Mouse (Mus musculus): ENCODE measurements around the gene Traip.

The Traip gene

DNA sequence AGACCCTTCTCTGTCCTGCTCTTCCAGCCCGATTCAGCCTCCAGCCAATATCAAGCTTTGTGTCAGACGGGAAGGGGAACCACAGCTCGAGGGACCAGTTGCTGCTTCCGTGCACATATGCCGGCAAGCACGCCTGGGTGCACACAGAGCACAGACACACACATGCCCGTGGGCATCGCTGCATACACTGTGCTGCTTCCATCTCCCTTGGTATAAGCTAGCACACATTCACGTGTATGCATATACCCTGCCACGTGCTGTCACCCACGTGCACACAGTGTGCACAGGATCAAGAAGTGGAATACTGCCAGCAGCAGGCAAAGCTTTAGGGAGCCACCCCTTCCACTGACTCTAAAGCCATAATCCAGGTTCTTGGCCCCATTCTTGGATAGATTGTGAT is 15.8 kb upstream of the Traip start:
- no peak for DNase-seq (ENCODE audit: extremely low spot score)

DNA sequence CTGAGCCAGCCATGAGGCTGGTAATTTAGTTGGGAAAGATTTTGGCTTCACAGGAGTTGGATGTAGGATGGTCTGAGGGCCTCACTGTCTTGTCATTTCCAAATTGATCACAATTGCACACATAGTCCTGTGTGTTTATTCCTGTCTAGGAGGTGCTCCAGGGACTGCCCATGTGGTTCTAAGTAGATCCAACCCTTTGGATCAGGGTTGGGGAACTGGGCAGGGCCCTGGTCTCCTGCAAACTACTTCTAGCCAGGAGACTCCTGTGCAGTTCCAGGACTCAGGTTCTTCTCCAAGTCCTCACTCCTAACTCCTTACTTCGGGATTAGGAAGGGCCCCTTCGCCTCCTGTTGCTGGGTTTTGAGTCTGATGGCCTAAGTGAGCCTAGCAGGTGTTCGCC is 14.6 kb upstream of the Traip start, which contains the start of gene Camkv:
TSS of gene Camkv (plus strand) at position 301 of the 400 bp plus-strand sequence.
- DNase-seq (ENCODE audit: extremely low spot score): no peak

DNA sequence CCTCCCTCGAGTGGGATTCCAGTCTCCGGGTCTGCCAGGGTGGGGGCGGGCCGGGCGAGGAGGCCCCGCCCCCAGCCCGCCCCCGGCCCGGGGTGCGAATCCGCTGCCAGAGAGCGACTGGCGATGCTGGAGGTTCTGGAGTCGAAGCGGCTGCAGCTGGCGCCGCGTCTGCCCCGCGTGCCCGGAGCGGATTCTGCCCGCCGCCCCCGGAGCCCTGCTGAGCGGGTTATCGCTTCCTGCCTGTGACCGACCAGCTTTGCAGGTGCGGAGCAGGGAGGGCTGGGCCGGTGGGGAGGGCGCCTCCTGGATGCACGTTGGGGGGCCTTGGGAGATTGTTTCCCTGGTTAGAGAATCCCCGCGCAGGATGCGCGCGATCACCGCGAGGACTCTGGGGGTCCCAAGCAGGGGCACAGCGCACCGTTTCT is 14.1 kb upstream of the Traip start:
- peak; percentile 67 for DNase-seq (ENCODE audit: extremely low spot score)

DNA sequence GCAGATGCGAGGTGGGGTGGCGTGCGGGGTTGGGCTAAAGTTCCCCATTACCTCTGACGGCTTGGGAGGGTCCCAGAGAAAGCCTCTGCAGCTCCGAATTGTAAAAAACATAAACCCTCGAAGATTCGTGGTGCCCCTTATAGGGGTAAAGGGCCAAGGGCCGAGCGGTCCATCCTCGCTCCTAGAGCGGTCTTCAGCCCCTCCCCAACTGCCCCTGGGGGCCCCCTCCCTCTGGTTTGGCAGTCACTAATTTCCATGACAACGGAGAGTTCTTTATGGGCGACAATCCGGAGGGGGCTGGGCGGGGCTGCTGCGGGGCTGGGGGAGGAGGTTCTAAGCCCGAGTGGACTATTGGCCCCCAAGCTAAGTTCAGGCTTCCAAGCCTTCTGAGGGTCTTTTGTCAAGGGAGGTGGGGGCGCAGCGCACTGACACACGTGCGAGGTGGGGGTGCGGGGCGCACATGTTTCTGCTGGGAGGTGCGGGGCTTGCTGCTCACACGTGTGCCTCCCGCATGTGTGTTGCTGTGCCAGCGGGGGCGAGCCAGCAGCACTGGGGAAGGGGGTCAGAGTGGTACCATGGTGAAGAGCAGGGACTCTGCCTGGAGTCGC is 13.6 kb upstream of the Traip start:
- peak; percentile 51 for DNase-seq (ENCODE audit: extremely low spot score)

DNA sequence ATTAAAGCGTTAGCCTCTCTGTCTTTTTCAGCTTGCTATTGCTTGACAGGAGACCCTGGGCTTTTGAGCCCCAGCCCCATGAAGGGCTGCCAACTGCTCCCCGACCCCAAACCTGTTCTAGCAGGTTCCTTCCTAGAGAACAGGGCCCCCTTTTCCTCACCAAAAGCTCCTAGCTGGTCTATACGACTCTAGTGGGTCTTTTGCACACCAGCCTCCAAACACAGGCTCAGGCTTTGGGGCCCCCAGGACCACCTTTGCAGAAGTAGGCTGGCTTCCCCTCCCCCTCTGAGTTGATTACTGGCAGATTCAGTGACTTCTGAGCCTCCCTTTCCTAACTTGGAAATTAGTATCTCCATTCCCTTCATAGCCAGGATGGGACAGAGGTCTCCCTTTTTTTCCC is 13.1 kb upstream of the Traip start:
- no peak for DNase-seq (ENCODE audit: extremely low spot score)

DNA sequence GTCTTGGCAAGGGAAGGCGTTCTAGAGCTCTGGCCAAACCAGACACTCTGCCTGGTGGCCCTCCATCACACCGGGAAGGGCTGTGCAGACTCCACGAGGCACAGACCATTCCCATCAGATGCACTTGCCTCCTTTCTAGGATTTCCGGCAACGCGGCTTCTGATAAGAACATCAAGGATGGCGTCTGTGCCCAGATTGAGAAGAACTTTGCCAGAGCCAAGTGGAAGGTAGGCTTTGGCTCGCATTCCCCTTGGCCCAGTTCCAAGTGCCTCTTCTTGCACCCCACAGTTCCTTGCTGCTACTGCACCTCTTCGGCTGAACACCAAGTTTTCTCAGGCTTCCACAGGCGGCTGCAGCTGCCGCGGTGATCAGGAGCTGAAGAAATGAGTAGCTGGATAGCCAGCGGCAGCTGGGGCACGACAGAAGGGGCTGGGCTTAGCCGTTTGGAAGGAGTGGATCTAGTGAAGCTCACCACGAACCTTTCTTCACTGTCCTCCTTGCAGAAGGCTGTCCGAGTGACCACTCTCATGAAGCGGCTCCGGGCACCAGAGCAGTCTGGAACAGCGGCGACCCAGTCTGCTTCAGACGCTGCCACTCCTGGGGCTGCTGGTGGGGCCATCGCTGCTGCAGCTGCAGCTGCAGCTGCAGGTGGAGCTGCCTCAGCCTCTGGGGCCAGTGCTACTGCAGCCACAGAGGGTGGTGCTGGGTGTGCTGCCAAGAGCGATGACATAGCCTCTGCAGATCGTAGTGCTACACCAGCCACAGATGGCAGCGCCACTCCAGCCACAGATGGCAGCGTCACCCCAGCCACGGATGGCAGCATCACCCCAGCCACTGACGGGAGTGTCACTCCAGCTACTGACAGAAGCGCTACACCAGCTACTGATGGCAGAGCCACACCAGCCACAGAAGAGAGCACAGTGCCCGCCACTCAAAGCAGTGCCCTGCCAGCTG is 2.4 kb upstream of the Traip start:
- DNase-seq (ENCODE audit: extremely low spot score): no peak

DNA sequence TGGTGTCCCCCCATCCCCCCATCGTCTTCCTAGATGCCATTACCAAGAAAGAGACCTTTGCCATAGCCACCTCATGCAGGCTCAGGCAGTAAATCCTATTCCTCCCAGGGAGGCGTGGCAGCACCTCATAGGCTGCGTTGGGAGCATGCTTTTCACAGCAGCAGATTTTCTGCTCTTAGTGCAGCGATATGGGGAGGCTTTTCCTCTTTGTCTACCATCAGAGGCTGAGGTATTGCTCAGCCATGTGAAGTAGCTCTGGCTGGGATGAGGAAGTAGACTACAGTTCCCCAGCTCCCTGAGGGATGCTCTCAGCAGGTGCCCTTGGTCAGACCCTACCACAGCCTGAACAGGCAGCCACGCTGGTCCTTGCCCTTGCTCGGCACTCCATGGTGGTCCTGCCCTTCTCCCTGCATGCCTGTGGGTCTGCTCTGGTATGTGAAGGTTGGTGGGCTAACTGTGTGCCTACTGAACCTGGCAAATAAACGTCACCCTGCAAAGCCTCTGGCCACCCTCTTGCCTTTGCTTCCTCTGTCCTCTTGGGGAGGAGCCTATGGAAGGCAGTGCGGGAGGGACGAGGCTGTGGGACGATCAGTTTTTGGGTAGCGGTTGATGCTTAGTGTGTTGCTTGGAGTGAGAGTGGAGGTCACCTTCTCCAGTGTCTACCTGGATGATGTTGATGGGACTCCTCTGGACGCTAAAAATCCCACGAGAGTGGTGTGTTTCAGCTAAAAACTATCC is 583 bp upstream of the Traip start:
- no peak for DNase-seq (ENCODE audit: extremely low spot score)

DNA sequence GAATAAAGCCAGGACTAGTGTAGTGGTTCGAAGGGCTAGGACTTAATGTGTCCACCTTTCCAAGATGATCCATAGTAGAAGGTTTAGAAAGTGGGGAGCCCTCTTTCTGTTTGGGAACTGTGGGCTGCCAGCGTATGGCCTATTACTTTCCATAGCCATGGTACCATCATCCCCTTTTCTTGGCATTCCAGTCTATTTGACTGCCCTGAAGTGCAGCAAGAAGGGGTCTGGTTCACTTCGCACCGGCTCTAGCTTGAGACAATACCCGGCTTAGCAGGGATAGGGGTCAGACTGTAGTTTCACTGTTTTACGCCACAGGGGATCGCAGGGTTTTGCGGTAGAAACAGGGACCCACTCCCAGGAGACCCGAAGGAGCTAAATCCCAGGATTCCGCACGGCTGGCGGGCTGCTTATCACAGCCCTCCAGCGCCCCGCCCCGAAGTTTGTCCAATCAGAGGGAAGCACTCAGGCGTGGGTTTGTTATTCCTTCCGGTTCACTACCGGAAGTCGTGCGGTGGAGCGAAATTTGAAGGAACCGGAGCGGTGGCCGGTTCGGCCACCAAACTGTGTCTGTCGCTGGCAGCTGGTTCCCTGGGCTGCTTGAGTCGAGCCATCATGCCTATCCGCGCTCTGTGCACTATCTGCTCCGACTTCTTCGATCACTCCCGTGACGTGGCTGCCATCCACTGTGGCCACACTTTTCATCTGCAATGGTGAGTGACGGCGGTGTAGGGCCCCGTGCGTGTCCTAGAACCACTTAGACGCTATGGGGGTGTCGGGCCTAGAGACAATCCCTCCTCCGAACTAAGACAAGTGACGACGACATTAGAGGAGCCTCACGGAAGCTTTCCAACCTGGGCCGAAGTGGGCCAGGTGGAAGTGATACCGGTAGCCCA is 772 bp downstream of the Traip start:
- DNase-seq (ENCODE audit: extremely low spot score): peak; percentile 87

DNA sequence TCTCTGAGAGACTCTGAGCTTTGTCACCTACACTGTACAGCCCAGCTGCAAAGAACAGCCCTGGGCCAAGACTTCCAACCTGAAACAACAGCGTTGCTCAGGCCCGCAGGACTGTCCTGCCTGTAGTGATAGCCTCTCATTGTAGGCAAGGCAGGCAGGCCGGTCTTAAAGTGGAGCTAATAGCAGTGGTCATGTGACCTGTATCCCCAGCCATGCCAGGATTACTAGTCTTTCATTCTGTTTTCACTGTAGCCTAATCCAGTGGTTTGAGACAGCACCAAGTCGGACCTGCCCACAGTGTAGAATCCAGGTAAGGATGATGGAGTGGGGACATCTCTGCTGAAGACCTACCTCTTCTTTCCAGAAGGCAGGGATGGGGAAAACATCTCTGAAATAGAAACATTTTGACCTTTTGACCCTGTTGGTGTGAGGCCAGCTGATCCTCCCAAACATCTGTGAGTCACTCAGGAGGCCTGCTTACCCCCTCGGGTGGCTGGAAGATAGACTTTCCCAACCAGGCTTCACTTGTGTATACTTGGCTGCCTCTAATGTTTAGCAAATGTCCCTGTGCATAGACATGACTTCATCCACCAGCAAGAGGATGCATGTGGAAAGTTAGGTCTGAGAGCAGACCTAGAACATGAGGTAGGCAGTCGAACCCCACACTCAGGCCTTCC is 5.8 kb downstream of the Traip start:
- no peak for DNase-seq (ENCODE audit: extremely low spot score)

DNA sequence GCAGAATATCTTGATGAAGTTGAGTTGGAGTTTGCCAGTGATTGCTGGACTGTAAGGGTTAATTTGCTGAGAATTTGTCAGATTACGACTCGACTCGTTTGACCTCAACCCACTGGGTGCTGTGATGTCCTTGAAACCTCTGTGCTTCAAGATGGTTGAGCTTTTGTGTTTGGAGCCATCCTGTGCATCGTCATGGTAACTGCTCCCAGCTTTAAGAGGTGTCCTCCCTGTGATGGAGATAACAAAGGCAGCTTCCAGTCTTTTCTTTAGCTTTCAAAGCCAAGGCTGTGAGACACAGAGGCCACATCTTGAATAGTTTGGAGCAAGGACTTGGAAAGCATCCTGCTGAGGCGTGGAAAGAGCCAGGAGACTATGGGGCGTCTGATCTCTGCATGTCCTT is 7.2 kb downstream of the Traip start:
- DNase-seq (ENCODE audit: extremely low spot score): no peak

DNA sequence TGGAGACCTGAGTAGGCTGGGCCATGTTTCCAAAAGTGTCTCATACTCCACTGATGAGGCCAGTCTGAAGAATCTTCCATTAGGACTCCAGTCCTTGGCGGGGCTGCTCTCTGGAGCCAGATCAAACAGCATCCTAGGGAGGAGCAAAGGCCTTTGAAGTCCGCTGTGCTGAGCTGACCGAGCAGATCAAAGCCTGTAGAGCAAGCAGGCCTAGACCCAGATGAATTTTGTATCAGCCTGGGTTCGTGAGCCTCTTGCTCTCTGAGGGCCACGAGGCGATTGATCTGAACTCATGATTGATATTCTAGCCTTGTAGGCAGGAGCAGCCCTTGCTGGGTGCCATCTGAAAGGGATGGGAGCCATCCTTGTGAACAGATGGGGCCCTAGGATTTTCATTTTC is 10.0 kb downstream of the Traip start:
- DNase-seq (ENCODE audit: extremely low spot score): no peak

DNA sequence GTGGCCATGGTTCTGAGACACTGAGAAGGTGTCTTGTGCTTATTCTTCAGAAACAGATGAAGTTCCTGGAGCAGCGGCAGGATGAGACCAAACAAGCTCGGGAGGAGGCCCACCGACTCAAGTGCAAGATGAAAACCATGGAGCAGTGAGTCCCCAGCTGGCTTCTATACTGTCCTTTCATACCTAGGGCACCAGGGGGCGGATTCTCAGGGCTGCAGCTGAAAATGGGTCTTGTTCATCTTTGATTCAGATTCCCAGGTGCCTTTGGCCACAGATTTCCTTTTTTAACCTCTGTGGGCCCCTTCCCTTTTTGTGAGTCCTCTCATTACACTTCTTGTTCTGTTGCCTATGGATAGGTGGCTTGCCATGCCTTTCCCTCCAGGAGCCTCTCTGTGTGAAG is 11.0 kb downstream of the Traip start:
- no peak for DNase-seq (ENCODE audit: extremely low spot score)

DNA sequence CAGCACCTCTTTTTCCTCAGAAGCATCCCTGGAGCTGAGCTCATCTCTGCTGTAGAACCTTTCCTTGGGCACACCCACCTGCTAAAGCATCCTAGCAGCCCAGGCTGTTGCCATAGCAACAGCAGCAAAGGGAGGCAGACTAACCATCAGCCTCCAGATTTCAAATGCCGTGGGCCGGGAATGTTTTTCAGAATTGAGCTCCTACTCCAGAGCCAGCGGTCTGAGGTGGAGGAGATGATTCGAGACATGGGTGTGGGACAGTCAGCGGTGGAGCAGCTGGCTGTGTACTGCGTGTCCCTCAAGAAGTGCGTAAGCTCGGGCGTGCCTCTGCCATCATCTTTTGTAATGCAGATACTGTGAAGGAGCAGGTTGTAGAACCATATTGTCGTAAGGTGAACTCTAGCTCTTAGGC is 11.4 kb downstream of the Traip start:
- DNase-seq (ENCODE audit: extremely low spot score): no peak

DNA sequence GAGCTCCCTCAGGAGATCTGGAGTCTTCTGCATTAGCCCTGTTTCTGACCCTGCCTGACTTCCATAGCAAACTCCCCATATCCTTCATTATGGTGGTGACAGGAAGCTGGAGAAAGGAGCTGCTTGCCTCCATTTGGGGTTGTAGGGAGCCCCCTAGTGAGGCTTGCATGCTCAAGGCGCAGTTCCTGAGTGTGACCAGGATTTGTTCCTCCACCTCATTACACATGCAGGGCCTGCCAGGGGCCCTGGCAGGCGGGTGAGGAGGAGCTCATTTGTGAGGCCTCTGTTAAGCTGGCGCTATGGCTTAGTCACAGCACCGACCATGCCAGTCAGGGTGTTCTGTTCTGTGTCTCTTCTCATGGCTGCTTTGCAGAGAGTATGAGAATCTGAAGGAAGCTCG is 11.9 kb downstream of the Traip start:
- no peak for DNase-seq (ENCODE audit: extremely low spot score)

DNA sequence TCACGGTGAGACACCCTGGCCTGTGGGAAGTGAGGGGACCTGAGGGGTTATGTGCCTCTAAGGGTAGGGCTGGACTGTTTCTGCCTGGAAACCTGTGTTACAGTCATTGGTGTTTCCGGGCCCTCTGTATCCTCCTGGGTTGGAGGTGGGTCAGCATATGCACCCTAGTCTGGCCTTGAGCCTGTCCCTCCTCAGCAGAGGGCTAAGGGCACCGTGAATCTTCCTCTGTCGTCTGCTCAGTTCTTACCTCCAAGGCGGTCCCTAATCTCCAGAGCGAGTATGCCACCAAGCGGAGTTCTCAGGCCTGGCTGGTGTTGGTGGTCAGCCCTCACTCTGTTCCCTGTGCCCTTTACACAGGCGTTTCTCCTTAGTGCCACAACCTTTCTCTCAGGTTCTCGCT is 13.0 kb downstream of the Traip start:
- no peak for DNase-seq (ENCODE audit: extremely low spot score)

DNA sequence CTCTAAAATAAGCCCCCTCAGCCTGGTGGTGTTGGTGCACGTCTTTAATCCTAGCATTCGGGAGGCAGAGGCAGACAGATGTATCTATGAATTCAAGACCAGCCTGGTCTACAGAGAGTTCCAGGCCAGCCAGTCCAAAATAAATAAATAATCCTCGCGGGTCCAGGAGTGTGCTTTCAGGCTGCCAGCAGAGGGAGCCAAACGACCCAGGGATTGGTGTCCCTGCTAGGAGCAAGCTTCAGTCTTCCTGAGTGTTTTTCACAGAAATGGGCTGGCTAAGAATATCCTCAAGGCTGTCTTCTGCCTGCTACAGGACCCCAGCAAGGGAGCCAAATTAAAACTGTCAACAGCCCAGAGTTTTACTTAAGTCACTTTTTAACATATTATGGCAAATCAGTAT is 13.8 kb downstream of the Traip start:
- DNase-seq (ENCODE audit: extremely low spot score): peak; percentile 84

DNA sequence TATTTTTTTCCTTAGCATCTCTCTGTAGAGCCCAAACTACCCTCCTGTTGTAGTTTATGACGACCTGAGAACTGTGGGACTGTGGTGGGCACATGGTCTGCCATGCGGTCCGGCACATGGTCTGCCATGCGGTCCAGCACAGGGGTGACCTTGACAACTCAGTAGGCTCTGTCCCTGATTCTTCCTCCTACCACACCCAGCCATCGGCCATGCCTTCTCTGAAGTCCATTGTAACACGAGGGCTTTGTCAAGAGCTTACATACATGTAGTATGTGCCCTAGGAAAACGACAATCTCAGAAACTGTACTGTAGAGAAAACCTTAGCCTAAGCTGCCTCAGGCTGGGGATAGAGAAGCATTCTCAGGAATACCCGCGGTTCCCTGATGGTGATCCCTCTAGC is 14.7 kb downstream of the Traip start:
- DNase-seq (ENCODE audit: extremely low spot score): no peak

DNA sequence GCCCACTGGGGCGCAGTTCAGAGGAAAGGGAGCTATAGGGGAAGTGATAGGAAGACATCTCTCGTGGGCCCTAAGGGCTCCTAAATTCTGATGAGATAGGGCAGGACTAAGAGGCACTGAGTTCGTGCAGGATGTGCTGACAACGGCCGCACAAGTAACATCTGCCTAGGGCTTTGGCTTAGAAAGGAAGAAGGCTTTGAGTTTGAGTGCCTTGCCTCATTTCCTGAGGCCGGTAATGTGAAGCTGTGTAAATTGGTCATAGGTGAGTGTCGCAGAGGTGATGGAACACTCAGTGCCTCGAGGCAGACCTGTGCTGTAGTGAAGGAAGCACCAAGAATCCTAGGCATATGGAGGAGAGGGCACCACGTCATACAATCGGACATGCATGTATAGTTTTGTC is 16.7 kb downstream of the Traip start:
- DNase-seq (ENCODE audit: extremely low spot score): no peak

DNA sequence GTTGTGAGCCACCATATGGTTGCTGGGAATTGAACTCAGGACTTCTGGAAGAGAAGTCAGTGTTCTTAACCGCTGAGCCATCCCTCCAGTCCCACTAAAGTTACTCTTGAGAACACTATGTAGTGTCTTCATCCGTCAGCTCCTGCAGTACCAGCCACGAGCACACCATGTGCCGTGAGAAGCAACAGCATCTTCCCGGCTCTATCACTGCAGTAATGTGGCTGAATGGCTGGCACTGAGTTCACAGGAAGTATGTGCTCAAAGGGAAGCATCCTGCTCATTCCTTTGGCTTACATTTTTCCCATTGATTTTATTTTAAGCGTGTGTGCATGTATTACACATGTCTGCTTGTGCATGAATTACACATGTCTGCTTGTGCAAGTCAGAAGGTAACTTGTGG is 17.5 kb downstream of the Traip start:
- no peak for DNase-seq (ENCODE audit: extremely low spot score)

DNA sequence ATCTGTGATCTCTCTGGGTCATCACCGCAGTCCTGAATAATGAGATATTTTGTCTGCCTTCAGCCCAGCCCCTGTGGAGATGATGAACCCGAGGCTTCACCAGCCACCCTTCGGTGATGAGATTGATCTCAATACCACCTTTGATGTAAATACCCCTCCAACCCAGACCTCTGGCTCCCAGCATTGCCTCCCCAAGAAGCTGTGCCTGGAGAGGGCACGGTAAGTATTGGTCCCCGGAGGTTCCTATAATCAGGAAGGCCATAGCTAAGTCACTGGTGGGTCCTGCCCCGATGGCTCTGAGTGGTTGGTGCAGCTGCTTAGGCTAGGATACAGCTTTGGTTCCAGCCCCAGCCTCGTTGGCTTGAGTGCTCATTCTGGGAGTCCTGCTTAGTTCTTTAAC is 18.6 kb downstream of the Traip start:
- no peak for DNase-seq (ENCODE audit: extremely low spot score)

DNA sequence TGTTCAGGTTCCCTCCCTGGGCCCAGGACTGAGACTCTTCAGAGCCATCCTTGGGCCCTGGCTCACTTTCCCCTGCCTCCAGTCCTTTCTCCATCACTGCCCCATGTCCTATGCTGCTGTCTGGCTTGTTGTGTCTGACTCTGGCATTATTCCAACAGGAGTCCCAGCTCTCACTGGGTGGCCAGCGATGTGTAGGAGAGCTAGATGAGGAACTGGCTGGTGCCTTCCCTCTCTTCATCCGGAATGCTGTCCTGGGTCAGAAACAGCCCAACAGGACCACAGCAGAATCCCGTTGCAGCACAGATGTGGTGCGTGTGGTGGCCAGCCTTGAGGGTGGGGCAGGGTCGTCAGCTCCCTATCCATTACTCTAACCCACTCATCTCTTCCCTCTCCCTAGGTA is 20.4 kb downstream of the Traip start:
- no peak for DNase-seq (ENCODE audit: extremely low spot score)

Data from embryo, embryonic 9.5 days (tissue).